Comparison of ENCODE assay signal across 9 mouse cellular contexts in the genomic region with DNA sequence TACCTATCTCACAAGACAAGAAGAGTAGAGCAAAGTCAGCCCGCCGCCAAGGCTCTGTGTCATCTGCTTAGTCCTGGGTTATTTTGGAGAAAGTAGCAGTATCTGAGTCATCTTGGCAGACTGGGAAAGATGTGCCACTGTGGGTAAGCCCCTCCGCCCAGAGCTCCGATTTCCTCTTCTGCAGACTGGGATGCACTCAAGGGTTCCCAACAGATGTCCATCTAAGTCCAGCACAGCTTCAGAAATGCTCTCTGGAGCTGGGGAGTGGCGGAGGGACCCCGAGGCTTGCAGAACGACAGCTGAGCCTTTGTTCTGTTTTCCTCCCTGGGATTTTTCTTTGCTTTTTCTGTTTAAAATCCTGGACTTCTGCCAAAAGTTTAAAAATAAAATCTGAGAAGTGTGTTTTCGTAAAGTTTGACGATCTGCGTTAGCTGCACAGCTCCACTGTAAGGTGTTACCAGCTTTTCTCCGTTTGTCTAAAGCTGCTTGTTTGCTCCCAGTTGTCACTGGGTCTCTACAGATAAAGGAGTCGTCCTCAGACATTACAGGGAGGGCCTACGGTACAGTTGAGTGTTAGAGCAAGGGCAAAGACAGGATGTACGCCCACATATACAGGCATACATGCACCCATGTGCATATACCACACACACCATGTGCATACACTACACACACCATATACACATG.
A peak's percentile ranks its signal among the peaks of the same experiment; 100 is the strongest.
DNase-seq lines count a peak whose midpoint lies in the region; ATAC-seq and TF ChIP-seq lines count a peak whose summit lies in the region.
"Had no signal": no experiment of that assay in that cellular context is flagged by ENCODE, and none has a peak within 500 bp of the region (broad histone marks: within the 10 kb centered on the region; RNA-seq: fewer than 3 reads in every experiment).

No protein-coding gene starts in this region.

- H3K27me3 ChIP-seq in forebrain, embryonic 14.5 days (replicated peaks; ENCODE audit: control insufficient read depth, insufficient read depth, low read length), result no peaks in the 10 kb centered on the region
- no peaks in the 10 kb centered on the region for H3K27me3 ChIP-seq in forebrain, embryonic 11.5 days (ENCODE audit: control insufficient read depth, insufficient read depth, low read length)
- H3K27me3 ChIP-seq in lung, embryonic 14.5 days (ENCODE audit: insufficient read depth, low read length), result no peaks in the 10 kb centered on the region
- H3K27me3 ChIP-seq in stomach, embryonic 14.5 days (ENCODE audit: control insufficient read depth, insufficient read depth, low read length), result no peaks in the 10 kb centered on the region

- peak overlapping the region; percentile 48; the same call in 1 of the 2 replicates for H3K27ac ChIP-seq in forebrain, embryonic 14.5 days (ENCODE audit: low read depth, low read length)
- no peak overlapping the region for H3K27ac ChIP-seq in forebrain, embryonic 11.5 days (ENCODE audit: low read depth, low read length)
- H3K27ac ChIP-seq in lung, embryonic 14.5 days (ENCODE audit: low read depth), result peak overlapping the region; percentile 47; the same call in 1 of the 2 replicates
- H3K27ac ChIP-seq in stomach, embryonic 14.5 days (ENCODE audit: low read length), result peak overlapping the region; percentile 15; the same call in 1 of the 2 replicates

- no peak overlapping the region for H3K4me3 ChIP-seq in forebrain, embryonic 14.5 days (ENCODE audit: low read depth, low read length)
- H3K4me3 ChIP-seq in forebrain, embryonic 11.5 days (ENCODE audit: low read depth, low read length), result no peak overlapping the region
- no peak overlapping the region for H3K4me3 ChIP-seq in lung, embryonic 14.5 days (ENCODE audit: low read depth, low read length)
- H3K4me3 ChIP-seq in stomach, embryonic 14.5 days (ENCODE audit: low read depth, low read length), result no peak overlapping the region

- no peak for TF ChIP-seq CTCF in lung, embryonic 14.5 days (IDR thresholded peaks at IDR 0.05; ENCODE audit: low read depth)

- 56% methylated on average over 14 of the region's 14 CpGs for WGBS in forebrain, embryonic 14.5 days
- 81% methylated on average over 14 of the region's 14 CpGs for whole genome bisulfite sequencing in forebrain, embryonic 11.5 days
- WGBS in lung, embryonic 14.5 days, result 26% methylated on average over 14 of the region's 14 CpGs
- 36% methylated on average over 14 of the region's 14 CpGs for WGBS in stomach, embryonic 14.5 days

- H3K9ac ChIP-seq in forebrain, embryonic 14.5 days (ENCODE audit: low read length), result no peak overlapping the region
- no peak overlapping the region for H3K9ac ChIP-seq in forebrain, embryonic 11.5 days (ENCODE audit: low read length)
- no peak overlapping the region for H3K9ac ChIP-seq in lung, embryonic 14.5 days
- no peak overlapping the region for H3K9ac ChIP-seq in stomach, embryonic 14.5 days (replicated peaks; ENCODE audit: low read depth, low read length)

- ATAC-seq in forebrain, embryonic 14.5 days, result no peak
- no peak for ATAC-seq in forebrain, embryonic 11.5 days (replicated peaks; ENCODE audit: low FRiP score)
- ATAC-seq in lung, embryonic 14.5 days (ENCODE audit: insufficient read depth), result peak; percentile 78
- no peak for ATAC-seq in stomach, embryonic 14.5 days (ENCODE audit: insufficient number of reproducible peaks, insufficient read depth, low FRiP score, low read depth)
- ATAC-seq: intestine, postnatal 0 days had no signal

- H3K9me3 ChIP-seq in forebrain, embryonic 14.5 days (replicated peaks; ENCODE audit: control insufficient read depth, low read length), result no peaks in the 10 kb centered on the region
- H3K9me3 ChIP-seq in forebrain, embryonic 11.5 days (ENCODE audit: control insufficient read depth, low read length), result no peaks in the 10 kb centered on the region
- H3K9me3 ChIP-seq in lung, embryonic 14.5 days (ENCODE audit: low read depth, low read length), result no peaks in the 10 kb centered on the region
- no peaks in the 10 kb centered on the region for H3K9me3 ChIP-seq in stomach, embryonic 14.5 days (ENCODE audit: control insufficient read depth, low read depth, low read length)

- peak; percentile 23 for DNase-seq in forebrain, embryonic 14.5 days (ENCODE audit: low spot score)
- DNase-seq in forebrain, embryonic 11.5 days (ENCODE audit: low spot score), result no peak
- DNase-seq in lung, embryonic 14.5 days, result peak; percentile 70
- DNase-seq in lung, postnatal 4 days, result no peak
- peak; percentile 51 to 54 for DNase-seq in frontal cortex, postnatal 36 days (ENCODE audit: low spot score in 2 of 2)
- no peak for DNase-seq in testis, postnatal 14 days (ENCODE audit: low spot score)
- DNase-seq in gastrocnemius, postnatal 25 days, result no peak

- no peak overlapping the region for H3K4me2 ChIP-seq in forebrain, embryonic 14.5 days (ENCODE audit: low read length)
- H3K4me2 ChIP-seq in forebrain, embryonic 11.5 days (ENCODE audit: low read depth, low read length, severe bottlenecking), result no peak overlapping the region
- H3K4me2 ChIP-seq in lung, embryonic 14.5 days, result peak overlapping the region; percentile 31
- no peak overlapping the region for H3K4me2 ChIP-seq in stomach, embryonic 14.5 days (replicated peaks; ENCODE audit: low read depth, low read length)

- H3K4me1 ChIP-seq in forebrain, embryonic 14.5 days (ENCODE audit: control insufficient read depth, insufficient read depth, low read length), result peaks cover 6% of the 10 kb centered on the region; the same call in 1 of the 2 replicates
- peaks cover 2% of the 10 kb centered on the region; the same call in 1 of the 2 replicates for H3K4me1 ChIP-seq in forebrain, embryonic 11.5 days (replicated peaks; ENCODE audit: control insufficient read depth, insufficient read depth, low read length)
- H3K4me1 ChIP-seq in lung, embryonic 14.5 days (ENCODE audit: insufficient read depth), result peaks cover 9% of the 10 kb centered on the region; the same call in 1 of the 2 replicates
- peaks cover 6% of the 10 kb centered on the region; the same call in 1 of the 2 replicates for H3K4me1 ChIP-seq in stomach, embryonic 14.5 days (ENCODE audit: control insufficient read depth, insufficient read depth, low read length)

- no peaks in the 10 kb centered on the region for H3K36me3 ChIP-seq in forebrain, embryonic 14.5 days (ENCODE audit: control insufficient read depth, insufficient read depth, low read length)
- no peaks in the 10 kb centered on the region for H3K36me3 ChIP-seq in forebrain, embryonic 11.5 days (ENCODE audit: control insufficient read depth, insufficient read depth, low read length)
- H3K36me3 ChIP-seq in lung, embryonic 14.5 days (ENCODE audit: insufficient read depth), result no peaks in the 10 kb centered on the region
- no peaks in the 10 kb centered on the region; the same call in 1 of the 2 replicates for H3K36me3 ChIP-seq in stomach, embryonic 14.5 days (ENCODE audit: control insufficient read depth, insufficient read depth, low read length)

Comparison
In these comparisons a context has a peak if more than half of its experiments do, and no peak if none do; other contexts are left out.
1. DNase-seq: peak in forebrain, embryonic 14.5 days (single experiment), lung, embryonic 14.5 days (single experiment) and frontal cortex, postnatal 36 days (2 of 2); none in forebrain, embryonic 11.5 days (single experiment), lung, postnatal 4 days (0 of 2), testis, postnatal 14 days (single experiment) and gastrocnemius, postnatal 25 days (single experiment).